Mouse (Mus musculus): Measurements from ENCODE around the gene Itgb4.
"Not testable (repeated sequence)": the region's sequence is repeated elsewhere in the genome, so short reads cannot be mapped to it uniquely, and the experiment has no call there.

Gene Itgb4

GRCm38 (mm10) chr11:116008832-116009375 lies 34.4 kb downstream of the Itgb4 start:
- DNase-seq: peak in 1 of 2 experiments; percentile 26

DNA sequence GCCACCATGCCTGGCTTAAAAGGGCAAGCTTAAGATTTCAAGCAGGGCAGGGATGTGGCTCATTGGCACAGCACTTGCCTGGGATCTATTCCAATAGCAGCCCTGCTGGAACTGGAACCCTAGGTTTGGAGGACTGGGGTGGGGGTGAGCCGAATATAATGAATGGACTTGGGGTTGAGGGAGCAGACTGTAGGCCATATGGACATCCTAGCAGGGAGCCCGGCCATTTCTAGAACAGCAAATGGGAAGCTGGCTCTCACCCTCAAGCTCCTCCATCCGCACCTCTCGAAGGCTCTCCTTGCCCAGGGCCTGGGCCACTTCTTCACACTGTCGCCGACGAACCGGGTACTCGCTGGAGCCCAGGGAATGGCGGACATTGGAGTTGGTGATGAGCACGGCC lies 35.2 kb downstream of the Itgb4 start:
- peak; percentile 93 to 96 for DNase-seq

DNA sequence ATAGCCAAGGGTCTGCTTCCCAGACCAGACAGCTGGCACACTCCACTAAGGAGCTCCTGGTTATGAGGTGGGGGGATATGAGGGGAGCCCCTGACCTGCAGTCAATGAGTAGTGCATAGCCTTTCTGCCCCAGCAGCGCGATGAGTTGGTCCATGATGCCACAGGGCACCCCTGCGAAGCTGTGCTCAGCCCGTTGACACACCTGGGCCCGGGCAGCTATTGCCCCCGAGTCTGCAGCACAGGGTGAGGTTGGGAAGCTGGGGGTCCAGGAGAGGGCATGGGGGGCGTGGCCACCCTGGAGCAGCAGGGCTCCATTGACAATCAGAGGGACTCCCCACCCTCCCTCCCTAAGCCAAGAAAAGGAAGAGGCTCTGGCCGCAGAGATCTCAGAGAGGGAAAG lies 35.6 kb downstream of the Itgb4 start:
- DNase-seq: peak; percentile 37 to 51

DNA sequence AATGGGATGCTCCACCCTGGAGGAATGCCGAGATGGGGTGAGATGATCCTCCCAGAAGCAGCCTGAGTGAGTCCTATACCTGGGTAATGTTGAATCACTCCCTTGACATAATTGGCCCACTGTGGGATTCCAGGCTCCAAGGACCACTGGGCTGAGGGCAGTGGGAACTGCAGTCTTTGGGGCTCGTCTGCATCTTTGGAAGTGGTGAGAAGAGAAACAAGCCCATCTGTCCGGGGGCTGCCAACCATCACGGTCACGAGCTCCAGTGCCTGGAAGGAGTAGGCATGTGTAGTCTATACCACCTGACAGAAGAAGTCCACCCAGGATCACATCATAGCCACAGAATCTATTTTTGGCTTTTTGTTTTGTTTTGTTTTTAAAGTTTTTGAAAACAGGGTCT lies 36.4 kb downstream of the Itgb4 start:
- DNase-seq: no peak

- no peak for DNase-seq
These were observed 37.2 kb downstream of the Itgb4 start for GRCm38 (mm10) chr11:116011529-116012261.

DNA sequence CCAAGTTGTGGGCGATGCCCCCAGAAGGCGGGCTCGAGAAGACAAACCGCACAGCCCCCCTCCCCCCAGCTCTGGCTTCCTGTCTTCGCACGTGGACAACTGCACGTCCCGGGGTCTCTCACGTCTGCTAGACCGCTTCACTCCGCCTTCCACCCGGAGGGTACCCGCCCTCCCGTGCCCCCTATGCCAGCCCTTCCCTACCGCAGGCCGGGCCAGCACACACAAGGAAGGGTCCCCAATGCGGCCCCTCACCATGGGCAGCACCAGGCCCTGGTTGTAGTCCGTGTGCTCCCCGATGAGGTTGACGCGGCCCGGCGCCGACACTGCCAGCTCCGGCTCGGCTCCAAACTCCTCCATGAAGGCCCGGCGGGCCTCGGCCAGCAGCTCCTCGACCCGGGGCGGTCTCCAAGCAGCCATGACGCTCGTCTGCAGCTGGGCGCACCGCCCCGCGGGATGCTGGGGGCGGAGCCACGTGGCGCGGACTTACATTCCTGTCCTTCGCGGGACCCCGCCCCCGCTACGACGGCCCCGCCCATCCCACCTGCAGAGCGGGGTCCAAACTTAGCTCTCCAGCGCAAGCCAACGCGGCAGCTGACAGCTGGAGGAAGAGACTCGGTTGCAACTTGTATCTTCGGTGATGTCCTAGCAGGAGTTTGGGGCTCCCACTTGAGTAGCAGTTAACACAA lies 37.9 kb downstream of the Itgb4 start, which contains the start of gene Galk1:
TSS of gene Galk1 (minus strand) at position 458 of the 686 bp plus-strand sequence.
- DNase-seq: peak; percentile 52 to 70

- no peak for DNase-seq
These were observed 40.3 kb downstream of the Itgb4 start for GRCm38 (mm10) chr11:116014821-116015220.

DNA sequence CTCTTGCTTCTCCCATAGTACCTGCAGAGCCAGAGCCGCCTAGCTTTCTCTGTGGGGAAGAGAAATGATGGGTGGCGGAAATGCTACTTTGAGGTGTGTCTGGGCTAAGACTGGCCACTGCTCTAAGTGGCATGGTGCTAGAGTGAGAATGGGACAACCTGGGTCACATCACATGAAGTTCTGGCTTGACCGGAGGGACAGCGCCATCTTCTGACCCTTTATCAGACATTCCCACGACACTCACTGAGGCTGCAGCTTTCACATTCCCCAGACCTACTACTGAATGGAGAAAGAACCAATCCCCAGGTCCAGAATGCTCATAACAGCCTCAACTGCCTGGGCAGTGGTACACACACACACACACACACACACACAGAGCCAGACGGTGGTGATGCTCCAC lies 43.6 kb downstream of the Itgb4 start:
- DNase-seq: peak; percentile 64 to 73

DNA sequence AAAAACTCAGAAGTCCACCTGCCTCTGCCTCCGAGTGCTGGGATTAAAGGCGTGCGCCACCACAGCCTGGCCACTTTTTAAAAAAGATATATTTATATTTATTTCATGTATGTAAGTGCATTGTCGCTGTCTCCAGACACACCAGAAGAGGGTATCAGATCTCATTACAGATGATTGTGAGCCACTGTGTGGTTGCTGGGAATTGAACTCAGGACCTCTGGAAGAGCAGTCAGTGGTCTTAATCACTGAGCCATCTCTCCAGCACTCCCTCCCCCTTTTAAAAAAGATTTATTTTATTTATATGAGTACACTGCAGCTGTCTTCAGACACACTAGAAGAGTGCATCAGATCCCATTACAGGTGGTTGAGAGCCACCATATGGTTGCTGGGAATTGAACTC lies 44.4 kb downstream of the Itgb4 start:
- DNase-seq: not testable (repeated sequence)

- no peak for DNase-seq
These were observed 44.9 kb downstream of the Itgb4 start for GRCm38 (mm10) chr11:116019360-116019791.

DNA sequence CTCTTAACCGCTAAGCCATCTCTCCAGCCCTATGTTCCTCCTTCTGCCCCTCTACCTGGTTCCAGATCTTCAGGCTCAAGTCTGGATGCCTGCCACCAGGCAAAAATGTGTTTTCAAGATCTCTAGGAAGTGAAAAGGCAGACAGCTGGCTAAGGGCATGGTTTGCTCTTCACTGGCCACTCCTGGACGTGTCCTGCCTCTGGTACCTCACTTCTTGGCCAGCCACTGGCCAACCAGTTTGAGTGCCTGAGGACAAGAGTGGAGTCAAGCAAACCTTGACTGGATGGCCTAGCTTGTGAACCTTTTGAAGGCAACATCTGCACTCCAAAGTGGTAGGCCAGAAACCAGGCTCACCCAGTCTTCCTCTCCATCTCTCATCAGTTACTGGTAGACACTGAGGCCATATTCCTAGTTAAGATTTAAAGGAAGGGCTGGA lies 45.5 kb downstream of the Itgb4 start:
- DNase-seq: no peak

DNA sequence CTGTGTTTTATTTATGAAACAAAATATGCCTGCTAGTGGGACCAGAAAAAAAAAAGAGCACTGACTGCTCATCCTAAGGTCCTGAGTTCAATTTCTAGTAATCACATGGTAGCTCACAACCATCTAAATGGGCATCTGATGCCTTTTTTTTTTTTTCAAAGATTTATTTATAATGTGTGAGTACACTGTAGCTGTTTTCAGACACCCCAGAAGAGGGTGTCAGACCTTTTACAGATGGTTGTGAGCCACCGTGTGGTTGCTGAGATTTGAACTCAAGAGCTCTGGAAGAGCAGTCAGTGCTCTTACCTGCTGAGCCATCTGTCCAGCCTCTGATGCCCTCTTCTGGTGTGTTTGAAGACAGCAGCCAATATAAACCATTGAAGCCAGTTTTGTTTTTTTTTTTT lies 46.0 kb downstream of the Itgb4 start:
- DNase-seq: no peak

DNA sequence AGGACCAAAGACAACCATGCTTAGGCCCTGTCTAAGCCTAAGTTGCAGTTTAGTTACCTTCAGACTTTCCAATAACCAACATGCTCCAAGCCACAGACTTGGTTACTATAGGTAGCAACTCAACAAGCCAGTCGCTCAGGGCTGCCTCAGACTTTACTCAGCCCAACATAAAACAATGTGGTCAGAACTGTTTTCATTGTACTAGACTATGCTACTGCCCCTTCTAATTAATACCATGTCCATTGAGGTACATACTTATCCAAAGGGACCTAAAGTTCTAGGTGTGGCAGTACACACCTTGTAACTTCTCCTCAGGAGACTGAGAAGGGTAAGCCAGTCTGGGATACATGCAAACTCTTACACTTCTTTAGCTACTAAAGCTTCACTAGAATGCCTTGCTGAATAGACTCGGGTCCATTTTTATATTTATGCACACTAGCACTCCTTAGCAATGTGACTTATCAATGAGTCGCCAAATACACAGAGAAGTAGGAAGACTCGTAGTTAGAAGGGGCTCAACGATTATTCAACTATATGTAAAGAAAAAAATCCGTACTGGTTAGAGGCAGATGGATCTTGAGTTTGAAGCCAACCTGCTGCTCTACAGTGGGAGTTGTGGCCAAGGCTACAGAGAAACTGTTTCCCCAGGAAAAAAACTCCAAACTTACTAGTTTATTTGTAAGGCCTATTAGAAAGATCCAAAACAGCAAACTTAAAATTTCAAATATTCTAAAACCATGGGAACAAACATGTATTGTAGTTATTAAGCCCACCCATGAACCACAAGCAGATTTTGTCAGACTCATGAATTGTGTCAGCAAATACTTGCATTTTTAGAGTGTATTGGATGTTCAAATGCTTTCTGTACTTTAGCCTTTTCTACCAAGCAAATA lies 47.1 kb downstream of the Itgb4 start:
- DNase-seq: no peak

GRCm38 (mm10) chr11:116022256-116022780 lies 47.8 kb downstream of the Itgb4 start:
- DNase-seq: no peak

GRCm38 (mm10) chr11:116023074-116023770 lies 48.7 kb downstream of the Itgb4 start:
- DNase-seq: peak; percentile 29 to 39

- DNase-seq: peak; percentile 84 to 87
These were observed 49.4 kb downstream of the Itgb4 start for GRCm38 (mm10) chr11:116023771-116024355.

DNA sequence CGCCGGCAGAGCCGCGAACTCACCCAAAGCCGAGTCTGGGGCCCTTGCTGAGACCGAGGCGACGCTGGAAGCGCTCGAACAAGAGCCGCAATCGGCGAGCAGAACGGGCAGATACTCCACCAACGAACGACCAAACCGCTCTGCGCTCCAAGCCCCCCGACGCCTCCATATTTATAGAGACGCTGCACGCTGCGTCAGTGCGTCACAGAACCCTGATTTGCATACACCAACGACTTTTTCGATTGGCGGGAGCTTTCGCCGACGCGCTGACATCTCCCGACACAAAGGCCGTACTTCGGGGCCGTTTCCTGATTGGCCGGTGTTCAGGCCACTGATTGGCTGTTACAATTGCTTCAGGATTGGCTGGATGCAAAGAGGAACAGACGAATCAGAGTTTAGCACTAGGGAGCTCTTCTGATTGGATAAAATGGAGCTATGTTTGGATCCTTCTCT lies 49.9 kb downstream of the Itgb4 start:
- peak; percentile 94 to 95 for DNase-seq

DNA sequence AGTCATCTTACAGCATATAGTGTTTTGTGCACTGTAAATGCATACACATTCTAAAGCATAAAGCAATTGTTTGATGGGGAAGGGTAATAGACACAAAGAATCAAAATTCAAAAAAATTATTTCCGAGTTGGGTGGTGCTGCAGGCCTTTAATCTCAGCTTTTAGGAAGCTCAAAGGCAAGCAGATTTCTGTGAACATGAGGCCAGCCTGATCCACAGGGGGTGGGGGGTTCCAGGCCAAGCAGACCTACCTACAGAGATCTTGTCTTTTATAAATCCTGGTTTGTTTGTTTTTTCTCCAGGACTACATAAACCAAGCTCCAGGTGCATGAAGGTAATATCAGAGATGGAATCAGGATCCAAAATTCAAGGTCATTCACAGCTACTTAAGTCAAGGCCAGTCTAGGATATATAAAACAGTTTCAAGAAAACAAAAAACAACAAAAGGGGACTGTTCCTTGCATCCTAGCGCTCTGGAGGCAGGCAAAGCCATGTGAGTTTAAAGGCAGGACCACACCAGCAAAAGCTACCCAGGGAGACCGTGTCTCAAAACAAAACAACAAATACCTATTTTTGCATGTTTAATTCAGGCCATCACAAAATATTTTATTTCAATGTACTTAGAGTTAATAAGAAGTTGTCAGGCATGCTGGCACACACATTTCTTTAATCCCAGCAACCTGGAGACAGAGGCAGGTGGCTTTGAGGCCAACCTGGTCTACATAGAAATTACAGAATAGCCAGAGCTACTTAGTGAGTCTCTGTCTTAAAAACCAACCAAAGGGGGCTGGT lies 50.7 kb downstream of the Itgb4 start:
- DNase-seq: peak in 1 of 2 experiments; percentile 40

- no peak for DNase-seq
These were observed 53.2 kb downstream of the Itgb4 start, which contains the start of gene H3f3b for GRCm38 (mm10) chr11:116027756-116028155. Gene H3f3b (minus strand): TSS chr11:116027962.

DNA sequence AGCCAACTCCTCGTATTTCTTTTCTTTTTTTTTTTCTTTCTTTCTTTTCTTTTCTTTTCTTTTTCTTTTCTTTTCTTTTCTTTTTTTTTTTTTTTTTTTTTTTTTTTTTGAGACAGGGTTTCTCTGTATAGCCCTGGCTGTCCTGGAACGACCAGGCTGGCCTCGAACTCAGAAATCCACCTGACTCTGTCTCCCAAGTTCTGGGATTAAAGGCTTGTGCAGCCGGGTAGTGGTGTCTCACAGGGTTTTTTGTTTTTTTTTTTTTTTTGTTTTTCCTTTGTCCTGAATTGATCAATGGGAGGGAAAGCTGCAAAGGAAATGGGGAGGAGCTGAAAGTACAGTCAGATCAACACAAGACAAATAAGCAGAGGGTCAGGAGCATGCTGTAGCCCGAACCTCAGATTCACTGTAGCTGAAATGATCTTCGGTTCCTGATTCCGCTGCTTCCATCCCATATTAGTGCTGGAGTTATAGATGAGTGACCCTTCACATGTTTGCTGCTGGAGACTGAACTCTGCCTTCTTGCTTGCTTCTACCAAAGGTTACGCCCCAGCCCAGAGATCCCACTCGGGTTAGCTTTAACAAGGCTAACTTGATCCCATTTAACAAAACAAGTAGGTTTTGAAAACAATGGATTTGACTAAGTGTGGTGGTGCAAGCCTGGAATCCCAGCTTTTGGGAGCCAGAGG lies 53.8 kb downstream of the Itgb4 start:
- no peak for DNase-seq
